Mouse (Mus musculus) midbrain, embryonic 11.5 days (tissue): ENCODE measurements at regions not wholly inside any gene's neighbourhood (a gene's known extent, or its start where the extent isn't known, plus 50 kb on each side); places are given as distances from the start of the nearest gene placed in this dataset.

Experiments used
- ATAC-seq: fragments of 200-750 bp; cut with Nextera tagmentation; 2 replicates; pipeline ENCODE4 v1.8.0; 2017; ENCODE audit warnings: moderate TSS enrichment, moderate library complexity; ENCODE audit not compliant: low FRiP score
- DNase-seq: peaks from one replicate; pipeline ENCODE4 v3.0.0; 2015; ENCODE audit warnings: low spot score; ENCODE audit errors: missing footprints
- H3K27ac ChIP-seq: fragments of 300-500 bp; sonication (generic); 2 replicates; pipeline ENCODE4 v1.5.1; 2014; ENCODE audit warnings: low read depth, low read length
- H3K27me3 ChIP-seq: fragments of 300-500 bp; sonication (generic); 2 replicates; pipeline ENCODE4 v1.6.1; 2014; ENCODE audit warnings: mild to moderate bottlenecking, low read length, moderate library complexity, mixed read lengths; ENCODE audit not compliant: control insufficient read depth, insufficient read depth
- H3K36me3 ChIP-seq: fragments of 300-500 bp; sonication (generic); 2 replicates; pipeline ENCODE4 v1.6.1; 2014; ENCODE audit warnings: mild to moderate bottlenecking, low read length, moderate library complexity, mixed read lengths; ENCODE audit not compliant: control insufficient read depth, insufficient read depth
- H3K4me1 ChIP-seq: fragments of 300-500 bp; sonication (generic); 2 replicates; pipeline ENCODE4 v1.6.1; 2014; ENCODE audit warnings: low read length; ENCODE audit not compliant: control insufficient read depth, insufficient read depth
- H3K4me2 ChIP-seq: fragments of 300-500 bp; sonication (generic); 2 replicates; pipeline ENCODE4 v1.6.1; 2014; ENCODE audit warnings: mild to moderate bottlenecking, moderate library complexity
- H3K4me3 ChIP-seq: fragments of 300-500 bp; sonication (generic); 2 replicates; pipeline ENCODE4 v1.5.1; 2014; ENCODE audit warnings: low read depth, low read length
- H3K9ac ChIP-seq: fragments of 300-500 bp; sonication (generic); 2 replicates; pipeline ENCODE4 v1.6.1; 2014; ENCODE audit warnings: low read length
- H3K9me3 ChIP-seq: fragments of 300-500 bp; sonication (generic); 2 replicates; pipeline ENCODE4 v1.6.1; 2016; ENCODE audit warnings: low read length; ENCODE audit not compliant: control insufficient read depth
- WGBS: fragments of 180-500 bp; shearing (Covaris S2); extraction: QIAGEN DNeasy Blood & Tissue Kit; methylation state at CpG from one replicate; pipeline ENCODE4 v1.1.7; 2014; 5-methylcytosine and 5-hydroxymethylcytosine counted together

DNA sequence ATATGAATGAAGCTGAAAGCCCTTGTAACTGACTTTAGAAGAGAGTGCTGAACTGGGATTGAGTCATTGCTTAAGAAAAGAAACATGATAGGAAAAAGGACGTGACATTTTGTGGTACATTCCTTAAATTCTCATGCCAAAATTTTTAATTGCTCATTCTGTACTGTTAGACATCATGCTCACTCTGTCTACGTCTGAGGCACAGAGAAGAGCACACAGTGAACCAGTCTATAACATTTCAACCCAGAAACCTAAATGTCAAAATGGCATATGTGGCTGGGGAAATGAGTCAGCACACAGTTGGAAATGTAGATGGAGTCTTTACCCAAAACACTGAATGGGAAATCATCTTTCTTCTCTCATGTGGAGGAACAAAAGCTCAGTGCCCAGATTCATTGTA is 77.9 kb upstream of the Col11a1 start:
- H3K4me3 ChIP-seq = no peak overlapping the region
- H3K9me3 ChIP-seq = no peaks in the 10 kb centered on the region
- 73% methylated on average over 2 of the region's 2 CpGs for WGBS

DNA sequence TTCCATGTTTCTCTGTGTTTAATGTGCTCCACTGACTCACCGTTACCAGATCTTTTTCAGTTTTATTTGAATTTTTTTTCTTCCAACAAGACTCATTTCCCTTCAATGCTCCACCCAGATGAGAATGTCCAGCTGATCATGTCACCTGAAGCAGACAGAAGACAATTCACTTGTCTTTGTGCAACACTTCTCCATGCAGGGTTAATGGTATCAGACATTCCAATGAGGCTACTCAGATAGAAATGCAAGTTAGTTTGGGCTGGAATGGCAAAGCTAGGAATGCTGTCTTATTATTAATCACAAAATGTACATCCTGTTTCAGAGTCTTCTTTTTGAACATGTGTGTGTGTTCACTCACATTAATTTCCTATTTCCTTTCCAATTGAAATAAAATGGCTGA is 77.2 kb upstream of the Col11a1 start:
- 93% methylated on average over 1 of the region's 1 CpGs for WGBS
- Histone ChIP-seq H3K4me1 (no peaks in the 10 kb centered on the region), H3K27me3 (no peaks in the 10 kb centered on the region), H3K4me2 (no peak overlapping the region), H3K9me3 (no peaks in the 10 kb centered on the region), H3K27ac (no peak overlapping the region), H3K36me3 (no peaks in the 10 kb centered on the region), H3K9ac (no peak overlapping the region), H3K4me3 (no peak overlapping the region)
- DNase-seq (no peak), ATAC-seq (no peak)

More for the DNA sequence above, 77.9 kb upstream of the Col11a1 start:
- Histone ChIP-seq H3K36me3 (no peaks in the 10 kb centered on the region), H3K27ac (no peak overlapping the region), H3K9ac (no peak overlapping the region), H3K4me2 (no peak overlapping the region), H3K4me1 (no peaks in the 10 kb centered on the region), H3K27me3 (no peaks in the 10 kb centered on the region)
- DNase-seq (no peak), ATAC-seq (no peak)

DNA sequence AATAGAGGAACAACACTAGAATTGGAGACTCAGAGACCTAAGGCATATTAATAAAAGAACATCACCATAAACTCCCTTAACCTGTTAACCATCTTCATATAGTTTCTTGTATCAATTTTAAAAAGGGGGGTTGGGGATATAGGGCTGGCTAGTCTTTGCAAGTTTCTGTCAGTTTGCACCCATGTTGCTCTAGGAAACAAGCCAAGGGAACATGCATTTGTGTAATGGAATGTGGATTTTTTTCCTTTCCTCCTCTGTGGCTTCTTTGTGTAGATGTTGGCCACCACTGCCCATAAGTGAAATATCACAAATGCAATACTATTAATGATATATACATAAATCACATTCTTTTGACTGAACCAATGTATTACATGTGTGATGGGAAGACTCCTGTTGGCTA is 75.9 kb upstream of the Col11a1 start:
- Histone ChIP-seq H3K4me1 (no peaks in the 10 kb centered on the region), H3K27me3 (no peaks in the 10 kb centered on the region), H3K4me3 (no peak overlapping the region), H3K4me2 (no peak overlapping the region), H3K9ac (no peak overlapping the region), H3K9me3 (no peaks in the 10 kb centered on the region), H3K36me3 (no peaks in the 10 kb centered on the region), H3K27ac (no peak overlapping the region)
- DNase-seq (no peak), ATAC-seq (no peak)

DNA sequence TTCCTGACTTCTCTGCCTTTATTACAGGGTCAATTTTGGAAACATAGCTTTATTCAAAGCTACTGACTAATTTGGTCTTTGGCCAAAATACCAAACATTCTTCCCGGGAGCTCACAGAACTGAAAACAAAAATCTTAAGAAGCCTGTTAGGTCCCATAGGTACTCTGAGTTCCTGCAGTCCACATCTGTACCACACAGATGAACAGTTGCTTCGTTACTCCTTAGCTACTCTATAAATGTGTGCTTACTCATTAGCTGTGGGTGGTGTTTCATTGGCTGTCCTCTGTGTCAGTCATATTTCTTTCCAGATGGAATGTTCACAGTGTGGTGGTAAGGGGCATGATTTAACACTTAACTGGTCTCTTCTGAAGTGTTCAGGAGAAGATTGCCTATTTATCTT is 70.3 kb upstream of the Col11a1 start:
- Histone ChIP-seq H3K9ac (no peak overlapping the region), H3K27ac (no peak overlapping the region), H3K4me1 (no peaks in the 10 kb centered on the region), H3K4me2 (no peak overlapping the region), H3K4me3 (no peak overlapping the region), H3K9me3 (no peaks in the 10 kb centered on the region), H3K36me3 (no peaks in the 10 kb centered on the region), H3K27me3 (no peaks in the 10 kb centered on the region)
- no peak for DNase-seq
- WGBS = 79% methylated on average over 2 of the region's 2 CpGs
- no peak for ATAC-seq
